Mouse (Mus musculus) CD4-positive, CD25-positive, alpha-beta regulatory T cell, adult 4 months (primary cell): Measurements from ENCODE around the gene Tmem121b. TPM values are rescaled to one million over a fixed set of nuclear protein-coding genes. Genes with fewer than 3 reads are reported as not detected.

Source experiments
- ATAC-seq: one replicate; pipeline ENCODE4 v1.8.0; 2017
- polyA plus RNA-seq, 2 experiments: library from polyadenylated mRNA; unstranded; fragments of 100-300 nt; shearing (Covaris generic); gene quantifications; one replicate each; pipeline ENCODE4 v1.2.1; 2017

The Tmem121b gene
- polyA plus RNA-seq, 2 experiments from 2014 or later: 0.61 to 0.63 TPM

DNA sequence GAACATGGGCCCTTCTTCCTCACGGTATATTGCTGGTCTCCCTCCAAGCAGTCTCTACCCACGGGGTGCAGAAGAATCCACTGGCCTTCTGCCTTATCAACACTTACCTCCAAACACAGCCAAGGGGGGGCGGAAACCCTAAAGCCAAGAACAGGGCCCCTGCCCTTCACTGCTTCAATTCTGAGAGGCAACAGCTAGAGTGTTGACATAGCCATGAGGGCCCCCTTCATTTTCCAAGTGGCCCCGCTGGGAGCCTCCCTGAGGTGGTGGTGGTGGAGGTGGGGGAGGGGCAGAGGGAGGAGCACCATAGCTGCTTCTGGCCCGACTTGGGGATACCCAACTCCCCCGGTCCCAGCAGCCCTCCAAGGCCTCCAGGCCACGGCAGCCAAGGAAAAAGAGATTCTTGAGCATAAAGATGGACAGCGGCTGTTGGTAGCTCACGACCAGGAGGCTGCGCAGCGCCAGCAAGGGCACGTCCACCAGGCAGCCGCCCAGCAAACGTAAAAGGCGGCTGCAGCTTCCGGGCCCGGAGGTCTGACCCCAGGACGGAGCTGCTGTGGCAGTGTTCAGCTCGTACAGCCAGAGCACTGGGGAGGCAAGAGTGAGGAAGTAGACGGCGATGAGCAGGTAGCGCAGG is 1.6 kb downstream of the Tmem121b start:
- no peak for ATAC-seq

DNA sequence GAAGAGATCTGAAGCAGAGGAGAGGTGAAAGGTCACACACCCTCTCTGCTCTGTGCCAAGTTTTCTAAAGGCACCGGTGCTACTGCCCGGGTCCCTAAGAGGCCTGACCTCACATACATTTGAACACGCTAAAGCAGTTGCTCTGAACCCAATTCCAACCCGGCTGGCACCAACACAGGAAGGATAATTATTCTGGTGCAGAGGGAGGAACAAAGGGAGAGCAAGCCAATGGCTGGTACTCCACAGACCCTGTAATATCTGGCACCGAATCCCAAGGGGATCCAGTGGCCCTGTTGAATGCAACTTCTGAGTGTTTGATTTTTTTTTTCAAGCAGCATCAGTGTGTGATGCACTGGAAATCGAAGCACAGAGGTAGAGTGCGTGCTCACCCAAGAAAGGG is 2.5 kb downstream of the Tmem121b start:
- no peak for ATAC-seq

DNA sequence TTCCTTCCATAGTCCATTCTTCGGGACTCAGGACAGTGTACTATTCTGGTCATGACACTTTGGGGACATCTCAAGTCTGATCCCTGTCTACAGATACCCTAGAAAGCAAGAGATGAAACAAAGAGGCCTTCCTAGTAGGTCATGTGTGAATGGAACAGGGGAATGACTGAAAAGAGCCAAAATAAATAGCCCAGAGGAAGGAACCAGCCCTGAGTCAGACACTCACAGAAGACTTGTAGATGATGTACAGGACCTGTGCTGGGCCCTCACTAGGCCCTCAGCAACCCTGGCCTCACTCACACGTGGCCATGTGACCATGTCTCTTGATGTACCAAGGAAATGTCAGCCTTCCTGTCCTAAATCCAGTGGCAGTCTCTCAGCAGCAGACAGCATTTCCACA is 4.1 kb downstream of the Tmem121b start:
- no peak for ATAC-seq

DNA sequence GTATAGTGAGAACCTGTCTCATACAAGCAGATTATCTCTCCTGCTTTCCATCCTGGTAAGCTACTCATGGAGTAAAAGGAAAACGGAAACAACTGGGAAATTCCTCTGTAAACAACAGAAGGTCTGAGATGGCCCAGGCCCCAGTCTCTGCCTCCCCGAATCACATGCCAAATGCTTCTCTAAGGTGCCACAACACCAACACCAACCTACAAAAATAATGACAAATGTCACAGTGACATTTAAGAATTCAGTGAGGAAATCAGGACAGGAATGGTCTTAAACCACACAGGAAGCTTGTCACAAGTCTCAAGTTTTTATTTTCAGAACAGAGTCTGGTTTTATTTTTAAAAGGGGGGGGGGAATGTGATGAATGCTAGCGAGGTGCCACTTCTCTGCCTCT is 5.0 kb downstream of the Tmem121b start:
- ATAC-seq: peak; percentile 32

DNA sequence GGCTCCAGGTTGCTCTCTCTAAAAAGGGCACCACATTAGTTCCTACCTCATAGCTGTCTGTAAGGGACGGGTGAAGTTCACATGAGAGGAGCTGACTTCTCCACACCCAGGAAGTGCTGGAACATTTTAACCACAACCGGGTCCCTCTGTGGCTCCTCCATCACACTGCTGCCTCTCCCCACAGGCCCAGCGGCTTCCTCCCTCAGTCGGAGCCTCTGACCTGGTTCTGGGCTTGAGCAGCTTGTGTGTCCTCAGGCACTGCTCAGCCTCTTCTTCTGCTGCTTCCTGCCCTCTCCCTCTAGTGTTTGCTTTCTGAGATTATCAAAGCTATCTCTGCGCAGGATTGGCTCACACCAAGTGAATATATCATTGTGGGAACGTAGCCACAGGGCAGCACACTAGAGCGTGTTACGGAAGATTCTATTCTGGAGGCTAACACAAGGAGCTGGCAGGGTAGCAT is 7.5 kb downstream of the Tmem121b start:
- peak; percentile 56 for ATAC-seq

- no peak for ATAC-seq
Observed at GRCm38 (mm10) chr6:120485038-120485437, 8.6 kb downstream of the Tmem121b start.

- peak; percentile 54 for ATAC-seq
Observed at GRCm38 (mm10) chr6:120483211-120483626, 10.4 kb downstream of the Tmem121b start.

GRCm38 (mm10) chr6:120482756-120483155 is 10.9 kb downstream of the Tmem121b start:
- ATAC-seq: peak; percentile 5

GRCm38 (mm10) chr6:120482021-120482420 is 11.6 kb downstream of the Tmem121b start:
- ATAC-seq: no peak

DNA sequence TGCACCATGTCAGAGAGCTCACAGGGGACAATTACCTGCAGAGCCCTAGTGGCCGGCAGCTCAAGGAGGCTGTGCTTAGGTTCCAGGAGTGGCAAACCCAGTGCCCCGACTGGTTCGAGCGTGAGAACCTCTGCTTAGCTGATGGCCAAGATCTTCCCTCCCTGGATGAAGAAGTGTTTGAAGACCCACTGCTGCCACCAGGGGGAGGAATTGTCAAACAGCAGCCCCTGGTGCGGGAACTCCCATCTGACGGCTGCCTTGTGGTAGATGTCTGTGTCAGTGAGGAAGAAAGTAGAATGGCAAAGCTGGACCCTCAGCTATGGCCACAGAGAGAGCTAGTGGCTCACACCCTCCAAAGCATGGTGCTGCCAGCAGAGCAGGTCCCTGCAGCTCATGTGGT is 12.1 kb downstream of the Tmem121b start:
- no peak for ATAC-seq

GRCm38 (mm10) chr6:120480361-120480760 is 13.2 kb downstream of the Tmem121b start:
- ATAC-seq: no peak

GRCm38 (mm10) chr6:120479302-120479701 is 14.3 kb downstream of the Tmem121b start:
- no peak for ATAC-seq

GRCm38 (mm10) chr6:120475288-120475687 is 18.3 kb downstream of the Tmem121b start:
- ATAC-seq: no peak

GRCm38 (mm10) chr6:120473427-120473826 is 20.2 kb downstream of the Tmem121b start:
- ATAC-seq: no peak

DNA sequence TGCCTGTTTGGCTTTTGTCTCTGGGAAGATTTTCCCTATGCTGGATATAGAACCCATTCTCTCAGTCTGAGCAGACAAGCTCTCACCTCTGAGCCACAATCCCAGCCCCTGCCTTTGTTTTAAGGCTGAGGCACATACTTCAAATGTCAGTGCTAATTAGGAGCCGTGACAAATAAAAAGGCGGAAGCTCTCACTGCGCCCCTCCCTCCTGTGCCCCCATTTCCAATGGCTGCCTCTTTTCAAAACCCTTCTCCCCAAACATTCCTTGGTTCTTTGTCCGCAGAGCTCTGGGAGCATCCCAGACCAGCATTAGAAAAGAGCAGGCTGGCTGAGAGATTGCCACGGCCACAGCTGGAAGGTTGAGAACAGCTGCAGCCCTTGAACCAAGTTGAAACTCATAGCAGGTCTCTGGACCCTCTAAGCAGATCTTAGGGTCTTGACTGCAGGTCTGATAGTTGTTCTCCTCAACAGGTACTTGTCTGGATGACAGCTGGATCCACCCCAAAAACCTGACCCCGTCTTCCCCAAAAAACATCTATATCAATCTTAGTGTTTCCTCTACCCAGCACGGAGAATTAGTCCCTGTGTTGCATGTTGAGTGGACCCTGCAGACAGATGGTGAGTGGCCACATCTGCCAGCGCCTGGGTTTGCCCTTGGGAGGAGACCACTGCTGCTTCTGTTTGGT is 21.0 kb downstream of the Tmem121b start:
- ATAC-seq: no peak

DNA sequence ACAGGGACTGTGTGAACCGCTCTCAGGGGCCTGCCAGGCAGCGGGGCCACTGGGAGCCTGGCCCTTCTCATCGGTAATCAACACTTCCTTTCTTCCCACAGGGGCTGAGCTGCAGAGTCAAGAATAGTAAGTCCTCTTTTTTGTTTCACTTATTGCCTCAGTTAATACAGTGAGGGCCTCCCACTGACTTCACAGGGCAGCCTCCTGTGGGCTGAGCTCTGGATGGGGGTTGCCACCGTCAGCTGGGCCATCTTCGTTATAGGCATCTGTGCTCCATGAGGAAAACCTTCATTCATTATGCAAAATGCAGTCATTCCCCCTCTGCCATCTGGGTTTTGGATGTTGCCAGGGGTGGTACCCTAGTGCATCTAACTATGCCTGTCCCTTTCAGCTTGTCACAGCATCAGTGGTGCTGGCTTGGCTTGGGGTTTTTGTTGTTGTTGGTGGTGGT is 21.6 kb downstream of the Tmem121b start:
- ATAC-seq: no peak

- ATAC-seq: peak; percentile 32
Observed at GRCm38 (mm10) chr6:120470666-120471065, 22.9 kb downstream of the Tmem121b start.

DNA sequence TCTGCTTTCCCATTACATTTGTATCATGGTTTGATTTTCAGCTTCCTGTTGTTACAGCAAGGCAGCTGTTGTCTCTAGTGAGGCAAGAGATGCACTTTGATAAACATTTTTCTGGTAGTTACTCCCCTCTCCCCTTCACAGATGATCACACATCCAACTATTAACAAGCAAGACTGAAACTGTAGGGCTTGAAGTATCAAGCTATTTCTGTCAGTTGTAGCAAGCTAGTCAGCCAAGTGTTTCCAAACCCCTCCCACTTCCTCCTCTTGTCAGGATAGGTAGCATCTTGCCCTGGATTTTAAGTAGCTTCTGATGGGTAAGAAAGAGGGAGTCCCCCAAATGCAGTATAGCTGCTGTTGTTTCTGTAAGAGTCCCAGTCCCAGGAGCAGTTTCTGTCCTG is 23.8 kb downstream of the Tmem121b start:
- ATAC-seq: peak; percentile 6

- no peak for ATAC-seq
Observed at GRCm38 (mm10) chr6:120469268-120469667, 24.3 kb downstream of the Tmem121b start.

GRCm38 (mm10) chr6:120468259-120468658 is 25.3 kb downstream of the Tmem121b start:
- no peak for ATAC-seq

GRCm38 (mm10) chr6:120466609-120467329 is 26.8 kb downstream of the Tmem121b start:
- peak; percentile 76 for ATAC-seq

DNA sequence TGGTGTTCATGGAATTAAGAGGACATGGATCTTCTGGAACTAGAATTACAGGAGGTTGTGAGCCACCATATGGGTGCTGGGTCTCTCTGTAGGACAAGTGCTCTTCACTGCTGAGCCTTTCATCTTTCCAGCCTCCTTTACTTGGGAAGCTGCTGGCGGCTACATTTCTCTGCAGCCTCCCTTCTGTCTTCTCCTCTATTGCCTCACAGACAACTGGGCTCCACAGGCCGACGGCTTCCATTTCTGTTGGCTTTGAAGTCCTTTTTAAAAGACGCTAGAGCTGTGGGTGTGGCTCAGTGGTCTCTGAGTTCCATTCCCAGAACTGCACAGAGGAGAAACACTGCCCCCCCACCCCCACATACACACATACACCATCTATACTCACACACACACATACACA is 28.2 kb downstream of the Tmem121b start:
- no peak for ATAC-seq

DNA sequence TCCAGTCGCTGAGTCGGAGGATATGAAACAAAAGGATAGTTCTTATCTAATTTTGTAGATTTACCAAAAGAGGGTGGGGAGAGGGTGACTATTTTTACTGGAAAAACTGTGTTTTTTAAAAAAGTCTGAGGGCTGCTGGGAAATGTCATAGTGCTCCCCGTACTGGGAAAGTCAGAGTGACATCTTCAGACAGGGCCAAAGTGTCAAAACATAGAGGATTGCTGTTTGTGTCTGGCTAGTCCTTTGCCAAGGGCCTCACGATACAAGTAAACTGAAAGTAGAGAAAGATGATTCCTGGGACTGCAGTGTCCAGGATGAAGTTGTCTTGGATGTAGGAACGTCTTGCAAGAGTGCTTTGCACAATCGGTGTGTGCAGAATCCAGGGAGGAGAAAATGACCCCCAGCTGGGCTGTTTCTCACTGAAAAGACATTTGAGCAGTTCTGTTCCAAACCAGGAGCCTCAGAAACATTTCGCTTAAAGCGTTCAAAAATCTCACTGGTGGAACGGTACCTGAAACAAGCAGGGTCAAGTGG is 29.1 kb downstream of the Tmem121b start:
- ATAC-seq: no peak
